Mouse (Mus musculus) midbrain, embryonic 11.5 days (tissue): ENCODE measurements around the gene Apoa1. TPM values are rescaled to one million over a fixed set of nuclear protein-coding genes. Genes with fewer than 3 reads are reported as not detected.

ENCODE experiments used
- ATAC-seq: fragments of 200-750 bp; cut with Nextera tagmentation; 2 replicates; pipeline ENCODE4 v1.8.0; 2017; ENCODE audit warnings: moderate TSS enrichment, moderate library complexity; ENCODE audit not compliant: low FRiP score
- DNase-seq: peaks from one replicate; pipeline ENCODE4 v3.0.0; 2015; ENCODE audit warnings: low spot score; ENCODE audit errors: missing footprints
- H3K27ac ChIP-seq: fragments of 300-500 bp; sonication (generic); 2 replicates; pipeline ENCODE4 v1.5.1; 2014; ENCODE audit warnings: low read depth, low read length
- H3K27me3 ChIP-seq: fragments of 300-500 bp; sonication (generic); 2 replicates; pipeline ENCODE4 v1.6.1; 2014; ENCODE audit warnings: mild to moderate bottlenecking, low read length, moderate library complexity, mixed read lengths; ENCODE audit not compliant: control insufficient read depth, insufficient read depth
- H3K36me3 ChIP-seq: fragments of 300-500 bp; sonication (generic); 2 replicates; pipeline ENCODE4 v1.6.1; 2014; ENCODE audit warnings: mild to moderate bottlenecking, low read length, moderate library complexity, mixed read lengths; ENCODE audit not compliant: control insufficient read depth, insufficient read depth
- H3K4me1 ChIP-seq: fragments of 300-500 bp; sonication (generic); 2 replicates; pipeline ENCODE4 v1.6.1; 2014; ENCODE audit warnings: low read length; ENCODE audit not compliant: control insufficient read depth, insufficient read depth
- H3K4me2 ChIP-seq: fragments of 300-500 bp; sonication (generic); 2 replicates; pipeline ENCODE4 v1.6.1; 2014; ENCODE audit warnings: mild to moderate bottlenecking, moderate library complexity
- H3K4me3 ChIP-seq: fragments of 300-500 bp; sonication (generic); 2 replicates; pipeline ENCODE4 v1.5.1; 2014; ENCODE audit warnings: low read depth, low read length
- H3K9ac ChIP-seq: fragments of 300-500 bp; sonication (generic); 2 replicates; pipeline ENCODE4 v1.6.1; 2014; ENCODE audit warnings: low read length
- H3K9me3 ChIP-seq: fragments of 300-500 bp; sonication (generic); 2 replicates; pipeline ENCODE4 v1.6.1; 2016; ENCODE audit warnings: low read length; ENCODE audit not compliant: control insufficient read depth
- WGBS: fragments of 180-500 bp; shearing (Covaris S2); extraction: QIAGEN DNeasy Blood & Tissue Kit; methylation state at CpG from one replicate; pipeline ENCODE4 v1.1.7; 2014; 5-methylcytosine and 5-hydroxymethylcytosine counted together
- polyA plus RNA-seq: library from polyadenylated mRNA; unstranded; fragments of >200 nt; fragmentation: Nextera tagmentation; extraction: Ambion mirVana; gene quantifications from 2 replicates; pipeline ENCODE4 v1.2.1, GENCODE M21; 2014

Gene Apoa1
- polyA plus RNA-seq, 1 experiment from 2014 or later, result 1.00 TPM

GRCm38 (mm10) chr9:46208401-46208974 is 19.9 kb upstream of the Apoa1 start:
- no peaks in the 10 kb centered on the region for H3K4me1 ChIP-seq
- DNase-seq, result no peak

DNA sequence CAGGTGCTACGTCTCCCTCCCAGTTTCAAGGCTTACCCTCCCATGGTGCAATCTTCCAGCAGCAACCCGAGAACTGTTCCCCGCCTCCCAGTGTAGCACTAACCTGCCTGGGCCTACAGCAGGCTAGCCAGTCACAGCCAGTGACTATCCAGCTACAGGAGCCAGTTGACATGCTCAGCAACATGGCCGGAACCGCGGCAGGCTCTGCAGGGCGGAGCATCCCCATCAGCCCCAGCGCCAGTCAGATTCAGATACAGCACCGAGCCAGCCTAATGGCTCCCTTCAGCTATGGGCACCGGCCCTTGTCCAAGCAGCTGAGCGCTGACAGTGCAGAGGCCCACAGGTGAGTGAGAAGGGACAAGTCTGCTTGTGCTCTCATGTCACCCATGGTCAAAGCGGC is 17.9 kb upstream of the Apoa1 start:
- ATAC-seq, result no peak
- Histone ChIP-seq H3K27ac (no peak overlapping the region), H3K27me3 (no peaks in the 10 kb centered on the region), H3K4me2 (no peak overlapping the region), H3K4me1 (no peaks in the 10 kb centered on the region; the same call in 1 of the 2 replicates), H3K9me3 (no peaks in the 10 kb centered on the region), H3K36me3 (peaks cover 7% of the 10 kb centered on the region; the same call in 1 of the 2 replicates), H3K4me3 (no peak overlapping the region), H3K9ac (no peak overlapping the region)
- DNase-seq, result no peak
- WGBS, result 93% methylated on average over 12 of the region's 12 CpGs

More at GRCm38 (mm10) chr9:46208401-46208974, 19.9 kb upstream of the Apoa1 start:
- Histone ChIP-seq H3K27ac (no peak overlapping the region), H3K4me2 (no peak overlapping the region), H3K27me3 (no peaks in the 10 kb centered on the region), H3K9me3 (no peaks in the 10 kb centered on the region), H3K4me3 (no peak overlapping the region), H3K9ac (no peak overlapping the region), H3K36me3 (peaks cover 9% of the 10 kb centered on the region; the same call in 1 of the 2 replicates)
- WGBS, result 86% methylated on average over 13 of the region's 13 CpGs
- no peak for ATAC-seq

DNA sequence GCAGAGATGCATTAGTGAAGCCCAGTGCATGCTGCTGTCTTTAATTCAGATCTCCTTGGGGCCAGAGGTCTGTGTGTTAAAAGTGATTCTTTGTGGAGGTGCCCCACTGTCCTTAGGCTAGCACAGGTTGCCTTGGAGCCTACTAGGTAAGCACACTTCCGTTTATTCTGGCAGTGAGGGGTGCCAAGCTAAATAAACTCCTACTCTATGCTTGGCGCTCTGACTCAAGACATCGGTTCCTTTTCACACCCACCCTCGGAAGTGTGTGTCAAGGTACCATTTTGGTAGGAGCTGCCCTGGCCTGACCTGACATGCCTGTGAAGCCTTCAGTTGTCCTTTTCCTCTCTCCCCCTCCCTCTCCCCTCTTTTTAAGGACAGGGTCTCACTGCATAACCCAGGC is 14.1 kb upstream of the Apoa1 start:
- no peak for ATAC-seq
- Histone ChIP-seq H3K4me3 (no peak overlapping the region), H3K27me3 (no peaks in the 10 kb centered on the region), H3K9ac (no peak overlapping the region), H3K4me1 (no peaks in the 10 kb centered on the region; the same call in 1 of the 2 replicates), H3K4me2 (no peak overlapping the region), H3K27ac (no peak overlapping the region), H3K9me3 (no peaks in the 10 kb centered on the region), H3K36me3 (peaks cover 5% of the 10 kb centered on the region; the same call in 1 of the 2 replicates)
- no peak for DNase-seq
- 95% methylated on average over 4 of the region's 4 CpGs for WGBS

- Histone ChIP-seq H3K36me3 (peaks cover 5% of the 10 kb centered on the region; the same call in 1 of the 2 replicates), H3K4me2 (no peak overlapping the region), H3K27me3 (no peaks in the 10 kb centered on the region), H3K4me1 (no peaks in the 10 kb centered on the region; the same call in 1 of the 2 replicates), H3K27ac (no peak overlapping the region), H3K9ac (no peak overlapping the region), H3K9me3 (no peaks in the 10 kb centered on the region), H3K4me3 (no peak overlapping the region)
- 94% methylated on average over 10 of the region's 10 CpGs for WGBS
- DNase-seq (no peak), ATAC-seq (no peak)
Observed at GRCm38 (mm10) chr9:46214946-46215337, 13.4 kb upstream of the Apoa1 start.

DNA sequence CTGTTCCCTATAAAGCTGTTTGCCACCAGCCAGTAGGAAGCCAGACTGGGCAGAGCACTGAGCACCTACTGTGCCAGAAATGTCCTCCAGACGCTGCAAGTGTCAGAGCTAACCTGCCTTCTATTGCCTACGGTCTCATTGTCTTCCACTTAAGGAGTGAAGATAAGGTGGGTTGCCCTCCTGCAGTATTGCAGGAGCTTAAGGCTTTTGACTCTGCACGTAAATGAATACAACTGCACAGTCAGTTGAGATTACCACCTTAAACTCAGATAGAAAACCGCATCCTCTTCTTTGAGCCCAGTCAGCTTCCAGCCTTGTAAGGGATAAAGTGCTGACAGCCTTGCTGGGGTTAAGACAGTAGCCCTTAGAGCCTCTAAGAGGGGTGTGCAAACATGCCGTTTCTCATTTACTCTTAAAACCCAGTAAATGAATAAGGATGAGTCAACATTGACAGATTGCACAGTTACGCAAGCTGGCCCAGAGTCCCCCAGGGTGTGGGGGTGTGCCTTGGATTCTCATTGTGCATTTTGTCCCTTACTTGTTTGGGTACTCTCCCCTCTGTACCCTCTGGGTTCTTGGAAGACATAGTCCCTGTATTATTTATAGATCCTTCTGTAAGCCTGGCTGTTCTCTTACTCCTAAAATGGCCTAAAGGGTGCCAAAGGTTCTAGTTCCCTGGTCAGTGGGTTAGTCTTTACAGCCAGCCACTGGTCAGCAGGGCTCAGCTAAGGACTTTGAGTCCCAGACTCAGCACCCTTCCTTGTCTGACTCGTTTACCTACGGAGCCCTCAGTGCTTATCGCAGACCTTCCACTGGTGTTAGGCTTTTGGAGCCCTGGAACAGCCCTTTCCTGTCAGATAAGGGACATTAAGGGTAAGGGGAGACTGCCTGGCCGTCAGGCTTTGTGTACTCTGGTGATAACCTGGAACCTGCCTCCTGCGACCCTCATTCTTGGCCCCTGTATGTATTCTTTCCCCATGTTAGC is 12.8 kb upstream of the Apoa1 start:
- Histone ChIP-seq H3K27me3 (no peaks in the 10 kb centered on the region), H3K27ac (no peak overlapping the region), H3K36me3 (peaks cover 7% of the 10 kb centered on the region; the same call in 1 of the 2 replicates), H3K9ac (no peak overlapping the region), H3K4me1 (no peaks in the 10 kb centered on the region; the same call in 1 of the 2 replicates), H3K4me2 (no peak overlapping the region), H3K4me3 (no peak overlapping the region), H3K9me3 (no peaks in the 10 kb centered on the region)
- 80% methylated on average over 11 of the region's 11 CpGs for WGBS
- ATAC-seq (no peak), DNase-seq (no peak)

DNA sequence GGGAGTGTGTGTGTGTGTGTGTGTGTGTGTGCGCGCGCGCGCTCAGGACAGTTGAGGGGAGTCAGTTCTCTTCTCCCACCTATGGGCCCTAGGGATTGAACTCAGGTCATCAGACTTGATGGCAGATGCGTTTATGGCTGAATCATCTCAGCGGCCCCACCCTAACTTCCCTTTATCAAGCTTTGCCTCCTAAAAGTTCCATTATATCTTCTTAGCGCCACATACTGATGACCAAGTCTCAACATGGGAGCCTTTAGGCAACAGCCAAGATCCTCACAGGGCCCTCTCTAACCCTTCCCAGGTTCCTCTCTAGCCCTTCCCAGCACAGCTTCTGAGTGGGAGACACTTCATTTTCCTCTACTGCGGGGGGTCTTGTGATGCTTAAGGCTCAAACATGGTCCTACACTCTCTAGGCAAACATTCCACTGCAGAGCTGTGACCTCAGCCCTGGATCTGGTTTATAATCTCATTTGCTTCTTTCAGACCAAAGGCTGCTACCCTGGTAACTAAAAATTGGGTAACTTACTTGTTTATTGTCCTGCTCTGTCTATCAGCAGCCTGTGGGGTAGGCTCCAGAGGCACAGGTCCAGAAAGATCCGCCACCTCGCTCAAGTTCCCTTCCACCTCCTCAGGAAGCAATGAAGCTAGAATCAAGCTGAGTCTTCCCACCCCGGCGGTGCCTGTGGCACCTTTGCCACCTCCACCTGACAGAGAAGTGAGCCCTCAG is 11.5 kb upstream of the Apoa1 start:
- DNase-seq (no peak), ATAC-seq (no peak)
- Histone ChIP-seq H3K9ac (no peak overlapping the region), H3K27me3 (no peaks in the 10 kb centered on the region), H3K4me3 (no peak overlapping the region), H3K4me1 (no peaks in the 10 kb centered on the region; the same call in 1 of the 2 replicates), H3K27ac (no peak overlapping the region), H3K36me3 (peaks cover 11% of the 10 kb centered on the region), H3K9me3 (no peaks in the 10 kb centered on the region), H3K4me2 (no peak overlapping the region)
- 94% methylated on average over 13 of the region's 13 CpGs for WGBS

GRCm38 (mm10) chr9:46218176-46218575 is 10.2 kb upstream of the Apoa1 start:
- WGBS, result 83% methylated on average over 9 of the region's 9 CpGs
- peaks cover 9% of the 10 kb centered on the region for H3K36me3 ChIP-seq
- ATAC-seq, result no peak

GRCm38 (mm10) chr9:46223090-46223489 is 5.3 kb upstream of the Apoa1 start:
- no peak for DNase-seq
- Histone ChIP-seq H3K9me3 (no peaks in the 10 kb centered on the region), H3K4me2 (no peak overlapping the region), H3K27me3 (no peaks in the 10 kb centered on the region), H3K4me1 (no peaks in the 10 kb centered on the region), H3K9ac (no peak overlapping the region), H3K36me3 (peaks cover 9% of the 10 kb centered on the region), H3K4me3 (no peak overlapping the region), H3K27ac (no peak overlapping the region)
- 91% methylated on average over 6 of the region's 6 CpGs for WGBS
- no peak for ATAC-seq

More at GRCm38 (mm10) chr9:46218176-46218575, 10.2 kb upstream of the Apoa1 start:
- no peak overlapping the region for H3K27ac ChIP-seq
- H3K27me3 ChIP-seq, result no peaks in the 10 kb centered on the region
- DNase-seq, result no peak
- no peak overlapping the region for H3K4me3 ChIP-seq
- H3K4me1 ChIP-seq, result no peaks in the 10 kb centered on the region; the same call in 1 of the 2 replicates
- H3K9me3 ChIP-seq, result no peaks in the 10 kb centered on the region
- no peak overlapping the region for H3K9ac ChIP-seq
- H3K4me2 ChIP-seq, result no peak overlapping the region
